Mouse (Mus musculus) kidney, adult 2 months (tissue): ENCODE results near the gene Glipr2. TPM values are rescaled to one million over a fixed set of nuclear protein-coding genes. Genes with fewer than 3 reads are reported as not detected.

Source experiments
- DNase-seq: peaks from one replicate; pipeline ENCODE4 v3.0.0; 2021
- H3K27ac ChIP-seq: fragments of 200-500 bp; 2 replicates; pipeline ENCODE4 v1.5.1; 2012; ENCODE audit warnings: low read depth, low read length, control low read depth, inconsistent platforms; ENCODE audit not compliant: insufficient read depth
- H3K27me3 ChIP-seq: fragments of 200-500 bp; replicated peaks from 2 replicates; pipeline ENCODE4 v1.6.1; 2012; ENCODE audit warnings: mild to moderate bottlenecking, moderate library complexity, low read length, inconsistent platforms; ENCODE audit not compliant: control insufficient read depth, insufficient read depth
- H3K36me3 ChIP-seq: fragments of 200-500 bp; 2 replicates; pipeline ENCODE4 v1.6.1; 2012; ENCODE audit warnings: mild to moderate bottlenecking, moderate library complexity, low read length, inconsistent platforms; ENCODE audit not compliant: control insufficient read depth, insufficient read depth
- H3K4me1 ChIP-seq: fragments of 200-500 bp; 2 replicates; pipeline ENCODE4 v1.6.1; 2011; ENCODE audit warnings: low read length; ENCODE audit not compliant: control insufficient read depth, insufficient read depth
- H3K4me3 ChIP-seq: fragments of 200-500 bp; 2 replicates; pipeline ENCODE4 v1.5.1; 2011; ENCODE audit warnings: mild to moderate bottlenecking, low read depth, low read length, control low read depth; ENCODE audit not compliant: insufficient read depth
- CTCF ChIP-seq: fragments of 200-500 bp; conservative IDR thresholded peaks from 2 replicates; pipeline ENCODE4 v1.5.1; 2011; ENCODE audit warnings: low read depth, mild to moderate bottlenecking, control low read depth, low read length, moderate library complexity, mixed read lengths; ENCODE audit not compliant: insufficient read depth, insufficient read length
- POLR2A ChIP-seq: fragments of 200-500 bp; IDR thresholded peaks from one replicate; pipeline ENCODE4 v1.6.1; 2011; ENCODE audit warnings: low read depth, low read length, control low read depth
- WGBS: fragments of 180-500 bp; shearing (Covaris S2); methylation state at CpG from one replicate; pipeline ENCODE4 v1.1.7; 2018; 5-methylcytosine and 5-hydroxymethylcytosine counted together
- polyA plus RNA-seq: library from polyadenylated mRNA; depleted of rRNA; stranded (reverse); fragments of >200 nt; gene quantifications from 2 replicates; pipeline ENCODE4 v1.2.3, GENCODE M21; 2012

Gene Glipr2
- polyA plus RNA-seq, 1 experiment: 4.7 TPM

DNA sequence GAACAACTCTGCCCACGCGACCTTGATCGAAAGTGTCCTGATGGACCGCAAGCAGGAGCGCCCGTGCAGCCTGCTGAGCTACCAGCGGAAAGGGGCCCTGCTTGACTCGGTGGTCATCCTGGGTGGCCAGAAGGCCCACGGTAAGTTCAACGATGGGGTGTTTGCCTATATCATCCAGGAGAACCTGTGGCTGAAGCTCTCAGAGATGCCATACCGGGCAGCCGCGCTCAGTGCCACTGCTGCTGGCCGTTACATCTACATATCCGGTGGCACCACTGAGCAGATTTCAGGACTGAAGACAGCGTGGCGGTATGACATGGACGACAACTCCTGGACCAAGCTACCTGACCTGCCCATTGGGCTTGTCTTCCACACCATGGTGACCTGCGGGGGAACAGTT, 27.1 kb downstream of the Glipr2 start:
- no peak overlapping the region for H3K27ac ChIP-seq
- TF ChIP-seq CTCF (no peak), POLR2A (no peak)
- H3K27me3 ChIP-seq: no peaks in the 10 kb centered on the region
- H3K36me3 ChIP-seq: no peaks in the 10 kb centered on the region
- H3K4me3 ChIP-seq: no peak overlapping the region
- H3K4me1 ChIP-seq: no peaks in the 10 kb centered on the region
- WGBS: 93% methylated on average over 19 of the region's 19 CpGs
- DNase-seq: no peak

DNA sequence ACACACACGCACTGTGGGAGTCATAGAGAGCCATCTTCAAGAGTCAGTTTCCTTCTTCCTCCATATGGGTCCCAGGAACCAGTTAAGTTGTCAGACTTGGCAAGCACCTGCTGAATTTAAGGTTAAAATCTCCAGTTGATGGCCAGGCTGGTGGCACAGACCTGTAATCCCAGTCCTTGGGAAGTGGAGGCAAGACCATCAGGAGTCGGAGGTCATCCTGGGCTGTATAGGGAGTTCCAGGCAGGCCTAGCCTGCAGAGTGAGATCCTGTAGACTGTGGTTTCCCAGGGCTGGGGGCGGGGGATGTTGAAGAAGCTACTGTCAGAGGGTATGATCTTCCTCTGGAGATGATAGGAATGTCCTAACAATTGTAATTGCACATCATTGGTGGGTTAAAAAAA, 31.8 kb downstream of the Glipr2 start:
- Histone ChIP-seq H3K36me3 (no peaks in the 10 kb centered on the region), H3K4me3 (no peak overlapping the region), H3K27me3 (no peaks in the 10 kb centered on the region), H3K27ac (no peak overlapping the region), H3K4me1 (no peaks in the 10 kb centered on the region)
- WGBS: 90% methylated on average over 3 of the region's 3 CpGs
- TF ChIP-seq POLR2A: no peak
- no peak for TF ChIP-seq CTCF
- no peak for DNase-seq

DNA sequence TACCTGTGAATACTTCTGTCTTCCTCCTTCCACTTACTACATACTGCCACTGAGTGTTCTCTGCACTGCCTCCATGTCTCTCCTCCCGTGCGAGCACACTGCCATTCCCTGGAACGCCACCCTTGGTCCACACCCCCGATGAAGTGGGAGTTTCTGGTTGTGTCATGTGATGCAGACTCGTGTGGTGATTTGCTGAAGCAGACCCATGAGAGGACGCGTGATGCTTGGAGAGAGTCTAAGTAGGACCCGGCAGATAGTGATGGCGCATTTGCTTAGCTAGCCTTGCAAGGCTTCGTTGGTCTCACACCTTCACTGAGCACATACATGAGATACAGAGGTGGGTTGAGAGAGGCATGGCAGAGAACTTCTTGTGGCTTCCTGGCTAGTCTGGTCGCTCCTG, 35.9 kb downstream of the Glipr2 start:
- no peak overlapping the region for H3K27ac ChIP-seq
- no peak for DNase-seq
- H3K4me3 ChIP-seq: no peak overlapping the region
- 93% methylated on average over 11 of the region's 11 CpGs for WGBS
- H3K4me1 ChIP-seq: no peaks in the 10 kb centered on the region
- TF ChIP-seq POLR2A (no peak), CTCF (no peak)
- H3K36me3 ChIP-seq: no peaks in the 10 kb centered on the region
- no peaks in the 10 kb centered on the region for H3K27me3 ChIP-seq

DNA sequence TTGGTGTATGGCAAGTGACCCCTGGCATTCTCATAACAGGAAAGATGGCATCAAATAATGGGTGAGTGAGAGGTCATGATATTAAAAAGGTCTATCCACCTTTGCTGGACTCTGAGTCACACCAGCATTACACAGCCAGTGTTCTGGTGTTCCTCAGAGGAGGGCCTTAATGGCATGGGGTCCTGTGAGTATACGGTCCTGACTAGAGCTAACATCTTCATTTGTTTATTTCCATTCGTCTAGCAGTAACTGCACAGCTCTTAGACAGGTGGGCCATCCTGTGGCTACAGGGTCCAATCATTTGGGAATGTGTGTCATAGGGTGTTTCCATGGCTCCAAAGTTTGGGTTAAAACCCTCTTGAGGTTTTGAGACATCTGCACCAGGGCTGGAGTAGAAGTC, 37.1 kb downstream of the Glipr2 start:
- H3K27me3 ChIP-seq: no peaks in the 10 kb centered on the region
- H3K27ac ChIP-seq: no peak overlapping the region
- no peak overlapping the region for H3K4me3 ChIP-seq
- H3K4me1 ChIP-seq: no peaks in the 10 kb centered on the region
- 82% methylated on average over 2 of the region's 2 CpGs for WGBS
- H3K36me3 ChIP-seq: no peaks in the 10 kb centered on the region
- TF ChIP-seq POLR2A (no peak), CTCF (no peak)
- DNase-seq: no peak

GRCm38 (mm10) chr4:44003622-44004021, 46.4 kb downstream of the Glipr2 start:
- H3K27me3 ChIP-seq: no peaks in the 10 kb centered on the region
- no peaks in the 10 kb centered on the region for H3K4me1 ChIP-seq
- no peak overlapping the region for H3K4me3 ChIP-seq
- no peak for TF ChIP-seq POLR2A
- TF ChIP-seq CTCF: no peak
- DNase-seq: no peak
- 85% methylated on average over 6 of the region's 6 CpGs for WGBS
- H3K36me3 ChIP-seq: no peaks in the 10 kb centered on the region
- H3K27ac ChIP-seq: no peak overlapping the region

GRCm38 (mm10) chr4:44004126-44004525, 46.9 kb downstream of the Glipr2 start, which contains the start of gene Clta:
Clta (plus strand) TSS chr4:44004452.
- WGBS: 90% methylated on average over 5 of the region's 5 CpGs
- TF ChIP-seq POLR2A: no peak
- TF ChIP-seq CTCF: no peak
- DNase-seq: no peak
- H3K36me3 ChIP-seq: no peaks in the 10 kb centered on the region
- no peak within 1 kb of the TSS for H3K4me3 ChIP-seq
- H3K4me1 ChIP-seq: no peaks in the 10 kb centered on the region
- H3K27ac ChIP-seq: no peak within 1 kb of the TSS
- H3K27me3 ChIP-seq: no peaks in the 10 kb centered on the region

DNA sequence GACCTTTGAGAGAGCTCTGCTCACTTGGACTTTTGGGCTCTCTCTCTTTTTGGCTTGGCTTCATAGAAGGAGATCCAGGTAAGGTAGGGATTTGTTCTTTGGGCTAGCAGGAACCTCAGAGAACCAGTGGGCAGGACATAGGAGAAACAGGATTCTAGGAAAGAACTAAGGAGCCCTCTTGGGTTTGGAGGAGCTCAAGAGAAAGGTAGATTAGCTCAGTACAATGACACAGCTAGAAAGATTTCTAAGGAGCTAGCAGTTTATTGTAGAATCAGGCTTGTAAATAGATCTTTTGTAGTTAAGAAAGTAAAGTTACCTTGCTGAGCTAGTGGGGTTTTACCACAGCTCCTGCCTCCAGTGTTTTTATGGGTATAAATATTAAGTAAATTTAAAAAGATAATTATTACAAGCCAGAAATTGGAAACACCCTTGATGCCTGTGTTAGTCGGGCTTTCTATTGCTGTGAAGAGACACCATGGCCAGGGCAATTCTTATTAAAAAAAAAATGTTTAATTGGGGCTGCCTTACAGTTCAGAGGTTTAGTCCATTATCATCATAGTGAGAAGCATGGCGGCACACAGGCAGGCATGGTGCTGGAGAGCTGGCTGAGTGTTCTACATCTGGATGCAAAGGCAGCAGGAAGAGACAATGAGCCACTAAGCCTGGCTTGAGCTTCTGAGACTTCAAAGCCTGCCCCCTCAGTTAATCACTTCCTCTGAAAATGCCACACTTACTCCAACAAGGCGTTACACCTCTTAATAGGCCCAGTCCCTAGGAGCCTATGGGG, 47.6 kb downstream of the Glipr2 start:
- Histone ChIP-seq H3K4me1 (no peaks in the 10 kb centered on the region), H3K4me3 (no peak overlapping the region), H3K27ac (no peak overlapping the region), H3K36me3 (no peaks in the 10 kb centered on the region), H3K27me3 (no peaks in the 10 kb centered on the region)
- no peak for DNase-seq
- WGBS: 70% methylated on average over 3 of the region's 3 CpGs
- TF ChIP-seq CTCF (no peak), POLR2A (no peak)
